Mouse (Mus musculus) hindbrain, postnatal 0 days (tissue): ENCODE results near the gene Nrg3. TPM values are rescaled to one million over a fixed set of nuclear protein-coding genes. Genes with fewer than 3 reads are reported as not detected.

ENCODE experiments used
- ATAC-seq: fragments of 200-750 bp; cut with Nextera tagmentation; 2 replicates; pipeline ENCODE4 v1.8.0; 2017; ENCODE audit warnings: mild to moderate bottlenecking, moderate TSS enrichment, moderate library complexity
- DNase-seq: peaks from one replicate; pipeline ENCODE4 v3.0.0-alpha.2; 2015; ENCODE audit warnings: low spot score
- H3K27ac ChIP-seq: fragments of 300-500 bp; sonication (generic); 2 replicates; pipeline ENCODE4 v1.5.1; 2014; ENCODE audit warnings: mild to moderate bottlenecking
- H3K27me3 ChIP-seq: fragments of 300-500 bp; sonication (generic); 2 replicates; pipeline ENCODE4 v1.6.1; 2014; ENCODE audit warnings: low read length, mixed read lengths; ENCODE audit not compliant: insufficient read depth
- H3K36me3 ChIP-seq: fragments of 300-500 bp; sonication (generic); 2 replicates; pipeline ENCODE4 v1.6.1; 2014; ENCODE audit warnings: low read length, mixed read lengths; ENCODE audit not compliant: insufficient read depth
- H3K4me1 ChIP-seq: fragments of 300-500 bp; sonication (generic); 2 replicates; pipeline ENCODE4 v1.6.1; 2014; ENCODE audit warnings: antibody characterized with exemption, low read length, mixed read lengths; ENCODE audit not compliant: insufficient read depth
- H3K4me2 ChIP-seq: fragments of 300-500 bp; sonication (generic); 2 replicates; pipeline ENCODE4 v1.6.1; 2014; ENCODE audit warnings: low read depth, mild to moderate bottlenecking, low read length, moderate library complexity, mixed read lengths
- H3K4me3 ChIP-seq: fragments of 300-500 bp; sonication (generic); 2 replicates; pipeline ENCODE4 v1.5.1; 2014; ENCODE audit warnings: low read length
- H3K9ac ChIP-seq: fragments of 300-500 bp; sonication (generic); replicated peaks from 2 replicates; pipeline ENCODE4 v1.6.1; 2014; ENCODE audit warnings: mild to moderate bottlenecking, low read length, moderate library complexity, mixed read lengths
- H3K9me3 ChIP-seq: fragments of 300-500 bp; sonication (generic); 2 replicates; pipeline ENCODE4 v1.6.1; 2016; ENCODE audit warnings: low read length, mixed read lengths
- CTCF ChIP-seq: IDR thresholded peaks from 2 replicates; pipeline ENCODE4 v1.5.1; 2016; ENCODE audit warnings: antibody characterized with exemption, control low read depth, low read depth
- WGBS: fragments of 180-500 bp; shearing (Covaris S2); extraction: QIAGEN DNeasy Blood & Tissue Kit; methylation state at CpG from one replicate; pipeline ENCODE4 v1.1.7; 2014; 5-methylcytosine and 5-hydroxymethylcytosine counted together
- polyA plus RNA-seq: library from polyadenylated mRNA; unstranded; fragments of >200 nt; fragmentation: Nextera tagmentation; extraction: Ambion mirVana; gene quantifications from 2 replicates; pipeline ENCODE4 v1.2.1, GENCODE M21; 2015
- total RNA-seq: library from RNA; depleted of rRNA; stranded (reverse); fragments of >200 nt; gene quantifications from 2 replicates; pipeline ENCODE4 v1.2.3, GENCODE M21; 2014

Gene Nrg3
- total and polyA plus RNA-seq, 2 experiments from 2014 or later = 8.6 to 29.7 TPM

DNA sequence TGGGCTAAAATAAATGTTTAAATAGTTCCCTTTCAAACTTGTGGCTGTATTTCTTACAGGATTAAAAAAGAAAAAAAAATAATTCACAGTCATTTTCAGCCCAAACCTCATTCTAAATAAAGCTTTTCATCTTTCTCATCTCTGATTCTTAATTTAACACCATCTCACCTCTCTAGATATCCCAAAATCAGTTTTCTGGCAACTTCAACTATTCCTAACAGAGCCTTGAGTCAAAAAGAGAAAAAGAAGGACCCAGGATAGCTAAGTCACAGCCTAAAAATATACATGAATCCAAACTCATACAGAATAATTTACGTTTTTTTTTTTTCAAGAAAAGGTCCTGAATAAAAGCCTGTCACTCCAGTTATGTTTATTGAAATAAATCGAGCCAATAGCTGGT lies 232.6 kb downstream of the Nrg3 start:
- no peak for ATAC-seq
- no peak overlapping the region for H3K4me3 ChIP-seq
- 65% methylated on average over 2 of the region's 2 CpGs for WGBS

GRCm38 (mm10) chr14:39211472-39211871 lies 261.4 kb downstream of the Nrg3 start:
- ATAC-seq = no peak
- WGBS = 38% methylated on average over 1 of the region's 1 CpGs

More for the DNA sequence above, 232.6 kb downstream of the Nrg3 start:
- TF ChIP-seq CTCF = no peak
- H3K4me1 ChIP-seq = no peaks in the 10 kb centered on the region
- no peaks in the 10 kb centered on the region for H3K9me3 ChIP-seq
- no peak for DNase-seq
- H3K4me2 ChIP-seq = no peak overlapping the region
- no peak overlapping the region for H3K27ac ChIP-seq
- H3K36me3 ChIP-seq = no peaks in the 10 kb centered on the region
- no peak overlapping the region for H3K9ac ChIP-seq
- H3K27me3 ChIP-seq = no peaks in the 10 kb centered on the region

GRCm38 (mm10) chr14:39191946-39192345 lies 280.9 kb downstream of the Nrg3 start:
- no peaks in the 10 kb centered on the region for H3K36me3 ChIP-seq
- H3K4me2 ChIP-seq = no peak overlapping the region
- no peak overlapping the region for H3K9ac ChIP-seq
- WGBS = 74% methylated on average over 5 of the region's 5 CpGs
- DNase-seq (no peak), ATAC-seq (no peak)
- no peaks in the 10 kb centered on the region for H3K27me3 ChIP-seq
- no peaks in the 10 kb centered on the region for H3K9me3 ChIP-seq
- TF ChIP-seq CTCF = no peak
- no peaks in the 10 kb centered on the region for H3K4me1 ChIP-seq
- no peak overlapping the region for H3K4me3 ChIP-seq
- H3K27ac ChIP-seq = no peak overlapping the region

More at GRCm38 (mm10) chr14:39211472-39211871, 261.4 kb downstream of the Nrg3 start:
- no peak overlapping the region for H3K9ac ChIP-seq
- H3K4me2 ChIP-seq = no peak overlapping the region
- DNase-seq = no peak
- H3K36me3 ChIP-seq = no peaks in the 10 kb centered on the region
- no peaks in the 10 kb centered on the region for H3K4me1 ChIP-seq
- TF ChIP-seq CTCF = no peak
- no peak overlapping the region for H3K4me3 ChIP-seq
- H3K27ac ChIP-seq = no peak overlapping the region
- no peaks in the 10 kb centered on the region for H3K27me3 ChIP-seq
- no peaks in the 10 kb centered on the region for H3K9me3 ChIP-seq

DNA sequence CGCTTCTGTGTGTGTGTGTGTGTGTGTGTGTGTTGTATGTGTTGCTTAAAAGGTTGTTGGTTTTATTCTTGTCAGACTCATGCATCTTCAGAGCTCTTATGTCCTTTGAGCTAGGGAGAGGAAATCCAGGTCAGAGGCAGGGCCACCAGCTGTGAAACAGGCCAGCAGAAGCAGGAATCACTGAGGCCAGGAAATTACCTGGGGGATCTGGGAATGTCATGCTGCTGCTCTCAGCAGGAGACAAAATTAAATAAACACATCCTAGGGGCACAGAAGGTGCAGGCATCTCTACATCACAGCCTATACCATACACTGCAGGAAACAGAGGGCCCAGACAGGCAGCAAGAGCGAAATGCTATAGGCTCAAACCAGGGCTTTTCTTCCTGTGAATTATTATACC lies 299.2 kb downstream of the Nrg3 start:
- Histone ChIP-seq H3K4me1 (no peaks in the 10 kb centered on the region), H3K36me3 (no peaks in the 10 kb centered on the region), H3K4me3 (no peak overlapping the region), H3K4me2 (no peak overlapping the region), H3K9ac (no peak overlapping the region), H3K27me3 (no peaks in the 10 kb centered on the region), H3K9me3 (no peaks in the 10 kb centered on the region), H3K27ac (peak overlapping the region; percentile 13; the same call in 1 of the 2 replicates)
- ATAC-seq (no peak), DNase-seq (no peak)
- WGBS = 66% methylated on average over 2 of the region's 2 CpGs
- no peak for TF ChIP-seq CTCF

DNA sequence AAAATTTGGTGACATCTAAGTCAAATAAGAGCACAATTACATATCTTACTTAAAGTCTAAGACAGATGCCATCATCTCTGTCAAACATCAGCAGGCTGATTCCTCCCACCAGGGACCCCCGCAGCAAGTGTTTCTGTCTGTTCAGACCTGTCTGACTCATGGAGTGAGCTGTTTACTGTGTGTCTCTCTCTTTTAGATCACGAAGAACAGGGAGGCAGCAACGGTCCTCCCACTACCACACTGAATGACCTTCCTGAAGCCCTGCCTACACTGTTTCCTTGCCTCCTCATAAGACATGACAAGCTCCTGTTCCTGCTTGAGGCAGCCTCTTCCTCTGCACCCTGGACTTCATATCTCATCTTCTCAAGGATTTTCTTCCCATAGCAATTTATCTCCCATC lies 312.7 kb downstream of the Nrg3 start:
- H3K4me2 ChIP-seq = no peak overlapping the region
- H3K4me1 ChIP-seq = no peaks in the 10 kb centered on the region
- no peaks in the 10 kb centered on the region for H3K27me3 ChIP-seq
- no peak for DNase-seq
- 67% methylated on average over 3 of the region's 3 CpGs for WGBS
- no peak overlapping the region for H3K4me3 ChIP-seq
- ATAC-seq = no peak
- TF ChIP-seq CTCF = no peak
- no peaks in the 10 kb centered on the region for H3K9me3 ChIP-seq
- H3K9ac ChIP-seq = no peak overlapping the region
- no peak overlapping the region for H3K27ac ChIP-seq
- H3K36me3 ChIP-seq = no peaks in the 10 kb centered on the region

DNA sequence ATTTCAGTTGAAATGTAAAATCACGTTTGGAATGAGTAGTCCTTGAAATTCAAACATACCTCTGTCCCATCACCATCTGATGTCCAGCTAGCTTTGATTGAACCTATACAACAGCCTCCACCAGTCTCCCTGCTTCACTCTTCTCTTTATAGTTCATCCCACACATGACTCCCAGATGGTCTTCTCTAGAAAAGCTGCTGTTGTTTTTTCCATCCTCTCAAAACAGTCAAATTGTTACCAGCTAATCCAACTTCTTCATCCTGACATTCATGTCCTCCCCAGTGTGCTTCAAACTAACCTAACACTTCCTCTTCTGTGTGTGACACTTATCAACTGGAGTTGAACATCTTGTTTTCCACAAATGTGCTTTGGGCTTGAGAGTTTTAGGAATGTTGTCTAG lies 317.4 kb downstream of the Nrg3 start:
- H3K9me3 ChIP-seq = no peaks in the 10 kb centered on the region
- no peak overlapping the region for H3K9ac ChIP-seq
- DNase-seq = no peak
- no peak overlapping the region for H3K4me3 ChIP-seq
- ATAC-seq = no peak
- H3K27me3 ChIP-seq = no peaks in the 10 kb centered on the region
- no peaks in the 10 kb centered on the region for H3K4me1 ChIP-seq
- no peak for TF ChIP-seq CTCF
- no peak overlapping the region for H3K27ac ChIP-seq
- no peaks in the 10 kb centered on the region for H3K36me3 ChIP-seq
- WGBS = 50% methylated on average over 1 of the region's 1 CpGs
- H3K4me2 ChIP-seq = no peak overlapping the region

- WGBS = 89% methylated on average over 2 of the region's 2 CpGs
- ATAC-seq = no peak
- Histone ChIP-seq H3K27ac (no peak overlapping the region), H3K36me3 (no peaks in the 10 kb centered on the region), H3K27me3 (no peaks in the 10 kb centered on the region), H3K4me3 (no peak overlapping the region), H3K9ac (no peak overlapping the region), H3K9me3 (no peaks in the 10 kb centered on the region), H3K4me2 (no peak overlapping the region), H3K4me1 (no peaks in the 10 kb centered on the region)
- no peak for TF ChIP-seq CTCF
- no peak for DNase-seq
Measured at GRCm38 (mm10) chr14:39129766-39130165, 343.1 kb downstream of the Nrg3 start.
